Mouse (Mus musculus) heart, postnatal 0 days (tissue): ENCODE measurements around the gene Esrrg. TPM values are rescaled to one million over a fixed set of nuclear protein-coding genes. Genes with fewer than 3 reads are reported as not detected.

Source experiments
- ATAC-seq: fragments of 200-750 bp; cut with Nextera tagmentation; 2 replicates; pipeline ENCODE4 v1.8.0; 2017; ENCODE audit warnings: low read depth, moderate number of reproducible peaks, moderate library complexity; ENCODE audit not compliant: insufficient read depth
- DNase-seq: peaks from one replicate; pipeline ENCODE4 v3.0.0-alpha.2; 2016; ENCODE audit warnings: low spot score
- H3K27ac ChIP-seq: fragments of 300-500 bp; sonication (generic); 2 replicates; pipeline ENCODE4 v1.5.1; 2014; ENCODE audit warnings: low read depth, mild to moderate bottlenecking
- H3K27me3 ChIP-seq: fragments of 300-500 bp; sonication (generic); 2 replicates; pipeline ENCODE4 v1.6.1; 2014; ENCODE audit warnings: low read length, mixed read lengths; ENCODE audit not compliant: control insufficient read depth, insufficient read depth
- H3K36me3 ChIP-seq: fragments of 300-500 bp; sonication (generic); replicated peaks from 2 replicates; pipeline ENCODE4 v1.6.1; 2014; ENCODE audit warnings: low read length, mixed read lengths; ENCODE audit not compliant: control insufficient read depth, insufficient read depth
- H3K4me1 ChIP-seq: fragments of 300-500 bp; sonication (generic); 2 replicates; pipeline ENCODE4 v1.6.1; 2014; ENCODE audit warnings: antibody characterized with exemption; ENCODE audit not compliant: control insufficient read depth, insufficient read depth
- H3K4me2 ChIP-seq: fragments of 300-500 bp; sonication (generic); 2 replicates; pipeline ENCODE4 v1.6.1; 2014; ENCODE audit warnings: low read depth, mild to moderate bottlenecking, low read length, moderate library complexity
- H3K4me3 ChIP-seq: fragments of 300-500 bp; sonication (generic); 2 replicates; pipeline ENCODE4 v1.5.1; 2014; ENCODE audit warnings: low read depth, low read length
- H3K9ac ChIP-seq: fragments of 300-500 bp; sonication (generic); replicated peaks from 2 replicates; pipeline ENCODE4 v1.6.1; 2014; ENCODE audit warnings: low read depth, low read length, mixed read lengths
- H3K9me3 ChIP-seq: fragments of 300-500 bp; sonication (generic); replicated peaks from 2 replicates; pipeline ENCODE4 v1.6.1; 2016; ENCODE audit warnings: low read length; ENCODE audit not compliant: control insufficient read depth
- CTCF ChIP-seq: IDR thresholded peaks from 2 replicates; pipeline ENCODE4 v1.5.1; 2016; ENCODE audit warnings: antibody characterized with exemption, control low read depth, low read depth
- EP300 ChIP-seq: IDR thresholded peaks from 2 replicates; pipeline ENCODE4 v1.6.1; 2016; ENCODE audit warnings: antibody characterized with exemption, low read depth
- WGBS: fragments of 180-500 bp; shearing (Covaris S2); extraction: QIAGEN DNeasy Blood & Tissue Kit; methylation state at CpG from one replicate; pipeline ENCODE4 v1.1.7; 2014; 5-methylcytosine and 5-hydroxymethylcytosine counted together
- polyA plus RNA-seq: library from polyadenylated mRNA; unstranded; fragments of >200 nt; fragmentation: Nextera tagmentation; extraction: Ambion mirVana; gene quantifications from 2 replicates; pipeline ENCODE4 v1.2.1, GENCODE M21; 2015
- total RNA-seq: library from RNA; depleted of rRNA; stranded (reverse); fragments of >200 nt; gene quantifications from 2 replicates; pipeline ENCODE4 v1.2.3, GENCODE M21; 2014; ENCODE audit warnings: low replicate concordance

Esrrg gene
- total and polyA plus RNA-seq, 2 experiments from 2014 or later = 11.5 to 16.8 TPM

DNA sequence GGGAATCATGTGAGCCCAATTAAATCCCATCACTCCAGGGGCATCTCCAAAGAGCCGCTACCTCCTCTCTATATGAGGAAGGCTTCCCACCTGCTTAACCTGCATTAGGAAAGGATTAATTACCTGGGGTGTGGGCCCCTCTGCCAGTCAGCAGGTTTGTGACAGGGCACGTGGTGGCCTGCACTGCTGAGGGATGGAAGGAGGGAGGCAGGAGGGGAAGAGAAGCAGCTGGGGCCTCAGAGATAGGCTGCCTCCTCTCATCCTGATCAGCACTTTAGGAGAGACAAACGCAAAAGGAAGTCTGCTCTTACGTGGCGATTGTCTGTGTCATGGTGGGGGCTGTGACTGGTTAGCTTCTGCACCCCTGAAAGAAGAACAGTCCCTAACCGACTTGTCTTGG lies 555.7 kb downstream of the Esrrg start:
- Histone ChIP-seq H3K4me2 (no peak overlapping the region), H3K4me3 (no peak overlapping the region), H3K36me3 (no peaks in the 10 kb centered on the region), H3K9me3 (no peaks in the 10 kb centered on the region), H3K27ac (no peak overlapping the region), H3K4me1 (no peaks in the 10 kb centered on the region), H3K27me3 (no peaks in the 10 kb centered on the region), H3K9ac (no peak overlapping the region)
- TF ChIP-seq EP300 (no peak), CTCF (no peak)
- 51% methylated on average over 6 of the region's 6 CpGs for WGBS
- DNase-seq = no peak
- no peak for ATAC-seq

DNA sequence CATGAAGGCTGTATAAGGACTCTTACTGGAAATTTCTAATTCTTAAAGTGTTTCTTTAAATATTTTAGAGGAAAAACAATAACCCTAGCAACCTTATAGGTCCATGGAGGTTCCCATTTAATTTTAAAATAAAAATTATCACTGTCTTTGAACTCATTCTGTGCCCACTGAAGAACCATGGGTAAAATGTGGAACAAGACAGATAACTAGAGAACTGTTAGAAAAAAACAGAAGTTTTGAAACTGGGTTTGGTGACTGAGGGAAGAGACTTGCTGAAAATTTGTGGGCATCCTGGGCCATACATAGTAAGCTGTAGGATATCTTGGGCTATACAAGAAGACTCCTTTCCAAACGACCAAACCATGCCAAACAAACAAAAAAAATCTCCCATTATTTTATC lies 565.3 kb downstream of the Esrrg start:
- H3K9me3 ChIP-seq = no peaks in the 10 kb centered on the region
- no peak overlapping the region for H3K9ac ChIP-seq
- H3K4me1 ChIP-seq = no peaks in the 10 kb centered on the region
- no peaks in the 10 kb centered on the region for H3K36me3 ChIP-seq
- no peaks in the 10 kb centered on the region for H3K27me3 ChIP-seq
- DNase-seq = no peak
- no peak for ATAC-seq
- TF ChIP-seq CTCF (no peak), EP300 (no peak)
- H3K4me2 ChIP-seq = no peak overlapping the region
- WGBS = 45% methylated on average over 1 of the region's 1 CpGs
- no peak overlapping the region for H3K4me3 ChIP-seq
- no peak overlapping the region for H3K27ac ChIP-seq

GRCm38 (mm10) chr1:188182951-188183350 lies 574.4 kb downstream of the Esrrg start:
- H3K4me1 ChIP-seq = no peaks in the 10 kb centered on the region
- H3K27me3 ChIP-seq = no peaks in the 10 kb centered on the region
- DNase-seq = no peak
- no peaks in the 10 kb centered on the region for H3K9me3 ChIP-seq
- H3K4me3 ChIP-seq = no peak overlapping the region
- H3K36me3 ChIP-seq = no peaks in the 10 kb centered on the region
- WGBS = 92% methylated on average over 5 of the region's 5 CpGs
- H3K4me2 ChIP-seq = no peak overlapping the region
- TF ChIP-seq CTCF (no peak), EP300 (no peak)
- no peak overlapping the region for H3K27ac ChIP-seq
- no peak overlapping the region for H3K9ac ChIP-seq
- no peak for ATAC-seq

GRCm38 (mm10) chr1:188186440-188187117 lies 578.0 kb downstream of the Esrrg start:
- no peaks in the 10 kb centered on the region for H3K4me1 ChIP-seq
- ATAC-seq = no peak
- H3K9ac ChIP-seq = no peak overlapping the region
- no peaks in the 10 kb centered on the region for H3K36me3 ChIP-seq
- 82% methylated on average over 17 of the region's 17 CpGs for WGBS
- no peak overlapping the region for H3K4me3 ChIP-seq
- no peak for TF ChIP-seq CTCF
- TF ChIP-seq EP300 = no peak
- H3K27ac ChIP-seq = no peak overlapping the region
- no peaks in the 10 kb centered on the region for H3K27me3 ChIP-seq
- DNase-seq = no peak
- no peak overlapping the region for H3K4me2 ChIP-seq
- H3K9me3 ChIP-seq = no peaks in the 10 kb centered on the region

- TF ChIP-seq EP300 = no peak
- no peak for TF ChIP-seq CTCF
- Histone ChIP-seq H3K9ac (no peak overlapping the region), H3K4me3 (no peak overlapping the region), H3K9me3 (no peaks in the 10 kb centered on the region), H3K4me2 (no peak overlapping the region), H3K27me3 (no peaks in the 10 kb centered on the region), H3K4me1 (no peaks in the 10 kb centered on the region), H3K36me3 (no peaks in the 10 kb centered on the region), H3K27ac (no peak overlapping the region)
- ATAC-seq (no peak), DNase-seq (no peak)
- 89% methylated on average over 2 of the region's 2 CpGs for WGBS
These were observed 584.4 kb downstream of the Esrrg start for GRCm38 (mm10) chr1:188192971-188193370.

- Histone ChIP-seq H3K27ac (no peak overlapping the region), H3K36me3 (peaks cover 5% of the 10 kb centered on the region; the same call in 1 of the 2 replicates), H3K9me3 (no peaks in the 10 kb centered on the region), H3K4me1 (no peaks in the 10 kb centered on the region), H3K9ac (no peak overlapping the region), H3K4me2 (no peak overlapping the region), H3K27me3 (no peaks in the 10 kb centered on the region), H3K4me3 (no peak overlapping the region)
- TF ChIP-seq EP300 (no peak), CTCF (no peak)
- WGBS = 68% methylated on average over 6 of the region's 6 CpGs
- ATAC-seq (no peak), DNase-seq (peak; percentile 9)
These were observed 598.8 kb downstream of the Esrrg start for GRCm38 (mm10) chr1:188207421-188207820.
